Mouse (Mus musculus): Measurements from ENCODE around the gene Gpr37l1. TPM values are rescaled to one million over a fixed set of nuclear protein-coding genes. Genes with fewer than 3 reads are reported as not detected.
A peak's percentile ranks its signal among the peaks of the same experiment; 100 is the strongest.

The Gpr37l1 gene
- polyA plus RNA-seq, 1 experiment from 2014 or later, result not detected

- no peak overlapping the region for H3K4me2 ChIP-seq
- WGBS, result 65% methylated on average over 4 of the region's 4 CpGs
- H3K9ac ChIP-seq, result no peak overlapping the region
- no peaks in the 10 kb centered on the region for H3K36me3 ChIP-seq
- H3K4me1 ChIP-seq (replicated peaks), result peaks cover 38% of the 10 kb centered on the region
- peaks cover 70% of the 10 kb centered on the region for H3K27me3 ChIP-seq (replicated peaks)
- H3K4me3 ChIP-seq, result no peak overlapping the region
- no peak for ATAC-seq (ENCODE audit: insufficient number of reproducible peaks, low FRiP score)
- H3K27ac ChIP-seq (ENCODE audit: poor library complexity, severe bottlenecking), result no peak overlapping the region
- no peaks in the 10 kb centered on the region for H3K9me3 ChIP-seq (replicated peaks)
Measured at GRCm38 (mm10) chr1:135181275-135181674, 13.8 kb upstream of the Gpr37l1 start.

GRCm38 (mm10) chr1:135180830-135181229 is 13.3 kb upstream of the Gpr37l1 start:
- Histone ChIP-seq H3K27me3 (replicated peaks) (peaks cover 66% of the 10 kb centered on the region), H3K9me3 (replicated peaks) (no peaks in the 10 kb centered on the region)
- 58% methylated on average over 10 of the region's 10 CpGs for WGBS

GRCm38 (mm10) chr1:135178863-135179262 is 11.4 kb upstream of the Gpr37l1 start:
- peaks cover 33% of the 10 kb centered on the region for H3K4me1 ChIP-seq (replicated peaks)
- peaks cover 64% of the 10 kb centered on the region for H3K27me3 ChIP-seq (replicated peaks)
- WGBS, result 84% methylated on average over 7 of the region's 7 CpGs
- ATAC-seq (ENCODE audit: insufficient number of reproducible peaks, low FRiP score), result no peak
- H3K4me3 ChIP-seq, result no peak overlapping the region
- no peak overlapping the region for H3K27ac ChIP-seq (ENCODE audit: poor library complexity, severe bottlenecking)
- H3K9me3 ChIP-seq (replicated peaks), result no peaks in the 10 kb centered on the region
- H3K9ac ChIP-seq, result no peak overlapping the region
- H3K4me2 ChIP-seq, result no peak overlapping the region
- H3K36me3 ChIP-seq, result no peaks in the 10 kb centered on the region

More at GRCm38 (mm10) chr1:135180830-135181229, 13.3 kb upstream of the Gpr37l1 start:
- Histone ChIP-seq H3K27ac (ENCODE audit: poor library complexity, severe bottlenecking) (no peak overlapping the region), H3K4me2 (no peak overlapping the region), H3K9ac (no peak overlapping the region), H3K4me1 (replicated peaks) (peaks cover 38% of the 10 kb centered on the region), H3K4me3 (no peak overlapping the region), H3K36me3 (no peaks in the 10 kb centered on the region)
- no peak for ATAC-seq (ENCODE audit: insufficient number of reproducible peaks, low FRiP score)

GRCm38 (mm10) chr1:135177724-135178123 is 10.2 kb upstream of the Gpr37l1 start:
- H3K36me3 ChIP-seq, result no peaks in the 10 kb centered on the region
- H3K27ac ChIP-seq (ENCODE audit: poor library complexity, severe bottlenecking), result no peak overlapping the region
- H3K4me1 ChIP-seq (replicated peaks), result peaks cover 22% of the 10 kb centered on the region
- H3K9ac ChIP-seq, result no peak overlapping the region
- H3K9me3 ChIP-seq (replicated peaks), result no peaks in the 10 kb centered on the region
- WGBS, result 91% methylated on average over 3 of the region's 3 CpGs
- H3K4me3 ChIP-seq, result no peak overlapping the region
- peaks cover 62% of the 10 kb centered on the region for H3K27me3 ChIP-seq (replicated peaks)
- ATAC-seq (ENCODE audit: insufficient number of reproducible peaks, low FRiP score), result no peak
- H3K4me2 ChIP-seq, result no peak overlapping the region

GRCm38 (mm10) chr1:135175176-135175575 is 7.7 kb upstream of the Gpr37l1 start:
- Histone ChIP-seq H3K4me2 (no peak overlapping the region), H3K4me1 (replicated peaks) (peaks cover 4% of the 10 kb centered on the region), H3K4me3 (no peak overlapping the region), H3K36me3 (no peaks in the 10 kb centered on the region), H3K9ac (no peak overlapping the region), H3K27me3 (replicated peaks) (peaks cover 48% of the 10 kb centered on the region), H3K27ac (ENCODE audit: poor library complexity, severe bottlenecking) (no peak overlapping the region), H3K9me3 (replicated peaks) (no peaks in the 10 kb centered on the region)
- ATAC-seq (ENCODE audit: insufficient number of reproducible peaks, low FRiP score), result no peak
- 75% methylated on average over 3 of the region's 3 CpGs for WGBS

- ATAC-seq (ENCODE audit: insufficient number of reproducible peaks, low FRiP score), result no peak
- H3K27ac ChIP-seq (ENCODE audit: poor library complexity, severe bottlenecking), result no peak overlapping the region
- whole genome bisulfite sequencing, result 94% methylated on average over 6 of the region's 6 CpGs
Measured at GRCm38 (mm10) chr1:135173311-135173710, 5.8 kb upstream of the Gpr37l1 start.

GRCm38 (mm10) chr1:135171984-135172383 is 4.5 kb upstream of the Gpr37l1 start:
- no peak overlapping the region for H3K27ac ChIP-seq (ENCODE audit: poor library complexity, severe bottlenecking)
- H3K4me2 ChIP-seq, result no peak overlapping the region
- 56% methylated on average over 6 of the region's 6 CpGs for WGBS
- peaks cover 45% of the 10 kb centered on the region for H3K27me3 ChIP-seq (replicated peaks)
- ATAC-seq (ENCODE audit: insufficient number of reproducible peaks, low FRiP score), result 0 out of 2 replicates have a peak, but pooled peaks have one; percentile 53
- no peak overlapping the region for H3K4me3 ChIP-seq
- no peaks in the 10 kb centered on the region for H3K9me3 ChIP-seq (replicated peaks)
- no peaks in the 10 kb centered on the region for H3K36me3 ChIP-seq
- peaks cover 10% of the 10 kb centered on the region for H3K4me1 ChIP-seq (replicated peaks)
- H3K9ac ChIP-seq, result no peak overlapping the region

More at GRCm38 (mm10) chr1:135173311-135173710, 5.8 kb upstream of the Gpr37l1 start:
- H3K9ac ChIP-seq, result no peak overlapping the region
- no peaks in the 10 kb centered on the region for H3K36me3 ChIP-seq
- H3K4me2 ChIP-seq, result no peak overlapping the region
- H3K9me3 ChIP-seq (replicated peaks), result no peaks in the 10 kb centered on the region
- peaks cover 42% of the 10 kb centered on the region for H3K27me3 ChIP-seq (replicated peaks)
- no peak overlapping the region for H3K4me3 ChIP-seq
- H3K4me1 ChIP-seq (replicated peaks), result peaks cover 10% of the 10 kb centered on the region

GRCm38 (mm10) chr1:135171202-135171601 is 3.7 kb upstream of the Gpr37l1 start:
- Histone ChIP-seq H3K27me3 (replicated peaks) (peaks cover 53% of the 10 kb centered on the region), H3K4me1 (replicated peaks) (peaks cover 10% of the 10 kb centered on the region), H3K9ac (no peak overlapping the region), H3K4me3 (no peak overlapping the region), H3K9me3 (replicated peaks) (no peaks in the 10 kb centered on the region), H3K4me2 (no peak overlapping the region), H3K27ac (ENCODE audit: poor library complexity, severe bottlenecking) (no peak overlapping the region), H3K36me3 (no peaks in the 10 kb centered on the region)
- ATAC-seq (ENCODE audit: insufficient number of reproducible peaks, low FRiP score), result no peak
- WGBS, result 81% methylated on average over 7 of the region's 7 CpGs

- no peak overlapping the region for H3K9ac ChIP-seq
- peaks cover 10% of the 10 kb centered on the region for H3K4me1 ChIP-seq (replicated peaks)
- H3K4me3 ChIP-seq, result no peak overlapping the region
- 60% methylated on average over 10 of the region's 10 CpGs for WGBS
- no peaks in the 10 kb centered on the region for H3K9me3 ChIP-seq (replicated peaks)
- H3K27ac ChIP-seq (ENCODE audit: poor library complexity, severe bottlenecking), result peak overlapping the region; percentile 11; the same call in 1 of the 2 replicates
- no peaks in the 10 kb centered on the region for H3K36me3 ChIP-seq
- ATAC-seq (ENCODE audit: insufficient number of reproducible peaks, low FRiP score), result no peak
- peaks cover 55% of the 10 kb centered on the region for H3K27me3 ChIP-seq (replicated peaks)
- peak overlapping the region; percentile 39 for H3K4me2 ChIP-seq
Measured at GRCm38 (mm10) chr1:135170299-135170698, 2.8 kb upstream of the Gpr37l1 start.

GRCm38 (mm10) chr1:135169556-135170224 is 2.2 kb upstream of the Gpr37l1 start:
- peak overlapping the region; percentile 11 for H3K27ac ChIP-seq (ENCODE audit: poor library complexity, severe bottlenecking)
- H3K27me3 ChIP-seq (replicated peaks), result peaks cover 54% of the 10 kb centered on the region

GRCm38 (mm10) chr1:135168453-135169200 is 1.1 kb upstream of the Gpr37l1 start:
- ATAC-seq (ENCODE audit: insufficient number of reproducible peaks, low FRiP score), result no peak
- Histone ChIP-seq H3K4me2 (no peak overlapping the region), H3K36me3 (no peaks in the 10 kb centered on the region), H3K4me1 (replicated peaks) (peaks cover 10% of the 10 kb centered on the region), H3K27me3 (replicated peaks) (peaks cover 61% of the 10 kb centered on the region), H3K9ac (no peak overlapping the region), H3K27ac (ENCODE audit: poor library complexity, severe bottlenecking) (no peak overlapping the region), H3K4me3 (no peak overlapping the region), H3K9me3 (replicated peaks) (no peaks in the 10 kb centered on the region)
- WGBS, result 84% methylated on average over 10 of the region's 10 CpGs

More at GRCm38 (mm10) chr1:135169556-135170224, 2.2 kb upstream of the Gpr37l1 start:
- Histone ChIP-seq H3K9me3 (replicated peaks) (no peaks in the 10 kb centered on the region), H3K9ac (no peak overlapping the region), H3K36me3 (no peaks in the 10 kb centered on the region), H3K4me2 (peak overlapping the region; percentile 39), H3K4me1 (replicated peaks) (peaks cover 10% of the 10 kb centered on the region), H3K4me3 (no peak overlapping the region)
- ATAC-seq (ENCODE audit: insufficient number of reproducible peaks, low FRiP score), result peak; percentile 36; the same call in 1 of the 2 replicates
- WGBS, result 41% methylated on average over 12 of the region's 12 CpGs

Measured in heart, embryonic 12.5 days (tissue).